Mouse (Mus musculus): ENCODE data around the gene Gng13.
"Not testable (repeated sequence)": the region's sequence is repeated elsewhere in the genome, so short reads cannot be mapped to it uniquely, and the experiment has no call there.

The Gng13 gene

DNA sequence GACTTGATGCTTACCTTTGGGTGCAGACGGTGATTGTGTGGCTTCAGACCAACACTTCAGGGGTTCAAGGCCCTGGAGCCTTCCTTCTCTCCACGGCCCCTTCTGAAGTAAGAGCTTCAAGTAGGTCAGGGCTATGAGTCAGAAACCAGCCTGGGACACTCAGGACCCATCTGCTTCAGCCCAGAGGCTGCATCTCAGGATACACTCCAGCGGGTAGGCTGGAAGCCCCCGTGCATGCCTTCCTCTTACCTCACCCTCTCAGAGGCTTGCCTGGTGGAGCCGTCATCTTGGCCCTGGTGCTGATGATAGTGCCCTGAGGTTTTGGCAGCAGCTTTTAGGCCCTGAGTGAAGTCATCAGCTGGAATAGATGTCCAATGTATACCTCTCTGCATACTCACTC is 18.3 kb downstream of the Gng13 start:
- DNase-seq = no peak

DNA sequence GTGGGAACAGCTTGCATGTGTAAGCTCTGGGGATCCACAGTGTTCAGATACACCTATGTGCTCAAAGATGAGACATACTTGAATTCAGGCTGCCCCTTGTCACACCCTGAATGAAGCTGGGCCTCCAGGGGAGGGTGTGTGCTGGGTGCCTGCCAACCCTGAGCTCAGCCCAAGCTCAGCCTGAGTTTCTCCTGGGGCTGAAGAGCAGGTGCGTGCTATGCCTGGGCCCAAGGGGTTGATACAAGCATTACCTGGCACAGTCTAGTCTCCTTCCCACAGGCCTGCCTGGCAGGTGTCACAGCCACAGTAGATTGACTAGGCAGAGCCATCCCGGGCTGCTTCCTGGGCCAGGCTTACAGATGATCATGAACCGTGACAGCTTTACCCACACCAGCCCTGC is 18.8 kb downstream of the Gng13 start, which contains the start of gene Mslnl:
TSS of gene Mslnl (plus strand) at position 298 of the 400 bp plus-strand sequence.
- no peak for DNase-seq

DNA sequence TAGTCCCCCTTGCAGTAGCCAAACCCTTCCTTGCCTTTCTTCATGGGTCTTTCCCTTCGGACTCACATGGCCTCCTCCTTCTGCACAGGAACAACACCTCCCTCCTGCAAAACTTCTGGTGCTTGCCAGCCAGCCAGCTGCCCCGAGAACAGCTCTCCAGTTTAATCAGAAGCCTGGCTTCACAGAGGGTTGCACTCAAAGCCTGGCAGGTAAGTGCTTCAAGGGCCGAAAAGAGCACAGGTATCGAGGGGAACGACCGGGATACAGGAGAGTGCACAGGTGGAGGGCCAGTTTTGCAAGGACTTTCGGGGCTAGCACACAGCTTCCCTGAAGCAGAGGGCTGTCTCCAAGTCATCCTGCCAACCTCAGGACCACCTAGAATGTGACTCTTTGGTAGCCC is 21.9 kb downstream of the Gng13 start:
- no peak for DNase-seq

DNA sequence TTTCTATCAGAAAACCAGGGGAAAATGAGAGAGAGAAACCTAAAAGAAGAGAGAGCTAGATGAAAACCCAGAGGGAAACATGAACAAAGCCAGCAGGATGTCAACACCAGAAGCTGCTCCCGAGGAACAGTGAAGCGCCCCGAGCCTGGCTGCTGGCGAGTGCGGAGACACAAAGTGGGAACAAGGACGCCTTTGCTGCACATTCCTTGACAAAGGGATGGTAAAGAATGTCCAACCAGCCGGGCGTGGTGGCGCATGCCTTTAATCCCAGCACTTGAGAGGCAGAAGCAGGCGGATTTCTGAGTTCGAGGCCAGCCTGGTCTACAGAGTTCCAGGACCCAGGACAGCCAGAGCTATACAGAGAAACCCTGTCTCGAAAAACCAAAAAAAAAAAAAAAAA is 24.5 kb downstream of the Gng13 start:
- not testable (repeated sequence) for DNase-seq

DNA sequence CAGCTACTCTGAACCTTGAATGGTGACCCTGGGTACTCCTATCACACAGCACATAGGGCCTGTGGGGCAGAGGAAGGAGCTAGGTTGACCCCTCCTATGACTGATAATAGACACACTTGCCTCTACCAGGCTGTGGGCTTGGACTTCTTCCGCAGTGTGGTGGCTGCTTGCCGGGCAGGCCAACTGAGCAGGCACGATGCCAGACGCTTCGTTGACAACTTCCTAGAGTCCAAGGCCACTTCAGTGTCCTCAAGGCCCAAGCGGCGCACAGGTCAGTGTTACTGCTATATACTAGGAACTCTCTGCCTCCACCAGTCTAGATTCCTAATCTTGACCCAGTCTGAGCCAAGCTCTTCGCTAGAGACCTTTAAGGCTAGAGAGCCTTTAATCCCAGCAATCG is 26.9 kb downstream of the Gng13 start:
- DNase-seq = no peak

DNA sequence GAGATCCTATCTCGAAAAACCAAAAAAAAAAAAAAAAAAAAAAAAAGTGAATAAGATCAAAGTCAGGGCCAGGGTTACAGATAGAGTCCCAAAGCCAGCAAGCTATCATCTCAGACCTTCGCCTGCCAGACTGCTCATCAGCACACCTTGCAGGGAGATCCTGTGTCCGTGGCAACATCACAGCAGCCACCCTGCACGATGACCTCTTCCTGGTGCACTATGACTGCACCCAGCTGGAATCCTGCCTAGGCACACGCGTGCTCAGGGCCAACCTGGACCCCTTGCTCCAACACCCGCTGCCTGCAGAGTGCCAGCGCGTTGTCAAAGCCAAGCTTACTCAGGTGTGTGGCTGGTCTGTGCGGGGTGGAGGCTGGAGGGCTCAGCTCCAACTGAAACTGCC is 27.3 kb downstream of the Gng13 start:
- DNase-seq = no peak

DNA sequence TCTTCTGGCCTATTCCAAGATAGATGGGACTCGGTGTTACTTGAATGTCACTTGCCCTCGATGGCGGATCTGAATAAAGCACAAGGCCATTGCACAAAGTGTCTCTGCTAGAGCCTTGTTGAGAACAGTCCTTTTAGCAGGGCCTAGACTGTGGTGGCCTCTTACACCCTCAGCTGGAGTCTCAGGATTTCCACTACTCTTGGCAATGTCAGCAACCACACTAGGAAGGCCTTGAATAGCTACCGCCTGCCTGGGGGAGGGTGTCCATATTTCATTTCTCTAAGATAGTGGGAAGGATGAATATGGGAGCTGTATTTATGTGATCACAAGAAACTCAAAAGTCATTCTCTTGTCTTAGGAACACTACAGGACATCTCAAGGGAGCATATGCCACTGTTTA is 31.3 kb downstream of the Gng13 start:
- DNase-seq = no peak

DNA sequence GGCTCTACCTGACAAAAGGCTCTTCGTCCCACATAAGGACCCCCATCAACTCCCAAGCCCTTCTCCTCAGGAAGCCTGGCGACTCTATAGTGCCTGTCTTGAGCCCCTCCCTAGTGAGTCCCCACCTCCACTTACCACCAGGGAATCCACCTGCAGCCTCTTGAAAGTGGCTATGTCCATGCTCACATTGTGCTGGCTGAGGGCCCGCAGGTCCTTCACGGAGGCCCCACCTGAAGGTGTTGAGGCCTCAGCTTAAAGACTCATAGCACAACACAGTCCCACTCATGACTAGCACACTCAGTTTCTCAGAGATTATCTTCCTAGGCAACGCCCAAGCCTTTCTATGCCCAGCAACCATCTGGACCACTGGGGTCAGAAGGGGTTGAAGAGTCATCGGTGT is 32.3 kb downstream of the Gng13 start:
- no peak for DNase-seq

DNA sequence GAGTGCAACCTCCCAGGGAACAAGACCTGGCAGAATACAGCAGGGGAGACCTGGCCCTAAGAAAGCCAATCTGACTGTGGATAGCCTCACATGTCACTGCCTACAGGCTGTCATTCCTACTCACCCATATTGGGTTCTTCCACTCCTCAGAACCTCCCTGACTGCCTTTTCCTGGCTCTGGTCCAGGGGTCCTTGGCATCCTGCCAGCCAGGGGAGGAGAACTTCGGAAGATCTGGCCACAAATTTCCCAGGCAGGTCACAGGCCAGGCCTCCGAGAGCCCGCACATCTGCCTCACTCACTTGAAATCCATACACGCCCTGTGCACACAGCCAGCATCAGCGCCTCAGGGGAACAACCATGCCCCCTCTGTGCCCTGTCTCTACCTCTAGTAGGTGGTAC is 34.5 kb downstream of the Gng13 start:
- peak; percentile 53 for DNase-seq

DNA sequence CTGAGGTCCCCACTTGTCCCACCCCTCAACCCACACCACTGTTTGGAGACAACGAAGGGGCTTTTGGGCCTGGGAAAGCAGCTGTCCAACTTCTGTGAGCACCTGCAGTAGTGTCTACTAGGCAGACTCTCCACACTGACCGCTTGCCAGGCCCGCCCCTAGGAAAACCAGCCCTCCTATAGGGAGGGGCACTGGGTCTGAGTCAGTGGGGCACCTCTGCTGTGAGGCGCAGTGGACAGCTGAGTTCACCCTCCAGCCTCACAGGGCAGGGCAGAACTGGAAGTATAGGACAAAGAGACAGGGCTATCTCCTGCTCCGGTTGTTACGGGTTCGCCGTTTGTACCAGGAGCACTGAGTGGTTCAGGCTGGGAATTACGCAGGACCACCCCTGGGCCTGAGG is 37.3 kb downstream of the Gng13 start, which contains the start of gene Msln:
TSS of gene Msln (minus strand) at position 138 of the 400 bp plus-strand sequence.
- no peak for DNase-seq

DNA sequence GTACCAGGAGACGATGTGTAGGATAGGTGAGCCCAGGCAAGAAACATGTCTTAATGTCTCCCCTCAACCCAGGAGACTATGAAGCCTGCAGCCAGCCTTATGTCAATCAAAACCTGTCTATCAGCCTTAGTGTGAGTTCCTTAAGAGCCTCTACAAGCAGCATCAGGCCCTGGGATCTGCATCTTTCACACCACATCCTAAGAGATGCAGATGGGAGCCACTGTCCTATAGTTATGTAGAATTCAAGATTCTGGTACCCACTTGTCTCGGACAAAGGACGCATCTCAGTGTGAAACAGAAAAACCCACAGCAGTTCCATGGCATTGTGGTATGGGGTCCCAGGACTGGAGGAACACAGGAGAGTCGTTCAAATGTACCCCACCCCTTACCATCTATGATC is 38.1 kb downstream of the Gng13 start:
- DNase-seq = no peak

DNA sequence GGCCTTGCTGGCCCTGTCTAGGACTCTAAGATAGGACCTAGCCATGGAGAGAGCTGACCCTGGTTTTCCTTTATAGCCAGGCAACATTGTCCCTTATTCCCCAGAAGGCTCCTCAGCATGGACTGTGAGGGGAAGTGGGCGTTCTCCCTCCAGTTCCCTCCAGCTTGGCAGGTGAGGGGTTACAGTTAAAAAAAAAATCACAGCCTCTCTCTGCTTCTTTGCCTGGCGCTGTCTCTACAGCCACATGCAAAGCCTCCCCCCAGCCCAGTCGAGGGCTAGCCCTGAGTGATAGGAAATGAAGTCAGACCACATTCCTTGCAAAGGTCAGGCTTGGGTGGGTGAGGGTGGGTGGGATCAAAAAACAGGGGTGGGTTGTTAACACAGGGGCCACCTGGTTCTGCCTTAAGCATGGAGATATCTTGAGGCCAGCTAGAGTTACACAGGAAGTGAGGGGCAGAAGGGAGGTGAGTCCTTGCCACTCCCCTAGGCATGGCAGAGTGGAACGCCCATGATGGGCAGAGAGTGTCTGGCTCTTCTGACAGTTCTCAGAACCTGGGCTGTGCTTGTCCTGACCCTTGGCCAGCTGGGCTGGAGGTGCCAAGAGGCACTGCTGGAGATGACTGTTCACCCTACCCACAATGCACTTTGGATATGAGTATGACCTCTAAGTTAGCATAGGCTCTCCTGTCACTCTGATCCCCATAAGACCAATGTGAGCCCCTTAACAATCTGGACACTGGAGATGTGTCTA is 38.8 kb downstream of the Gng13 start:
- no peak for DNase-seq

DNA sequence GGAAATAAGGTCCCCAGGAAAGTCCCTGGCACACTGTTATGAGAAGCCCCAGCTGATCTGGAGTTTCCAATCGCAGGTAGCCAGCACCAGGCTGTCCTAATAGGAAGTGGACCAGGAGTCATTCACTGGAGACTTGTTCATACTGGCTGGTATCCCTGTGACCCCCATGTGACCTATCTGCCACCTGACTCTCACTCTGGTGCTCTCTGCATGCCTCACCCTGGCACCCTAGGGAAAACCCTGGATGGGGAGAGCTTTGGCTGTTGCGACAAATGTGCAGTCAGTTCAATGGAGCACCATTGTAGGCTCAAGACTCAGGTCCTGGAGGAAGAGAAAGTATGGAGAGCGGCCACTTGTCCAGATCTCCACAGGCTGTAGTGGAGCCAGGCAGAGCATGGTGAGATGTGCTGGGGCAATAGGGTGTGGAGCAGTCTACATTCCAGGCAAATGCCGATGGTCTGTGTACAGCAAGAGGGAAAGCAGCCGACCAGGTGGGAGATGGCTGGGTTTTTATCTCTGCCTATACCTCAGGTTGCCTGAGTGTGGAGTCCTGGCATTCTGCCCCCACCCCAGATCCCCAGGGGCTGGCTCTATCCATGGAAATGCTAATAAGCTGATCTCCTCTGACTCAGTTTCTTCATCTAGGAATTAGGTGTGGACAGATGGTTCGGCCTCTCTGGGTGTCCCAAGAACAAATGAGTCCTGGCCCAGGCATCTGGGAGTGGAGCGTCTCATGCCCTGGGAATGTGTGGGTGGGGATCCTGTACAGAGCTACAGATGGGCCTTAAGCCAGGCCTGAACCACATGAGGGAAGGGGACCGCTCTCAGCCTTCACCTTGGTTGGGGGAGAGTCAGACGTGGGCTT is 39.6 kb downstream of the Gng13 start:
- DNase-seq = no peak

DNA sequence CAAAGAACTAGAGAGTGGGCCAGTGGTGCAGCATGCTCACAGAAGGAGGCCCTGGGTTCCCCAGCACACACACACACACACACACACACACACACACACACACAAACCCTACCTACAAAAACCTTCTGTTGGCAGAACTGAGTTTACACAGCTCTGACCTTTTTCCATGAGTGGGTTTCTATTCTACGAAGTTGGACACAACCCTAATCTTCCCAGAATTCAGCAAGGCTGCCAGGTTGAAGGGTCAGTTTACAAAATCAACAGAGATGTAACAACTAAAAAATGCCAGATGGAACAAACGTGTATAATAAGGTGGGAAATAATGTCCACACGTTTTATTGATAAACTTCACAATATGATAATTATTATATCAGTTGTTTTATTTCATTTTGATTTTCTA is 40.7 kb downstream of the Gng13 start:
- no peak for DNase-seq

DNA sequence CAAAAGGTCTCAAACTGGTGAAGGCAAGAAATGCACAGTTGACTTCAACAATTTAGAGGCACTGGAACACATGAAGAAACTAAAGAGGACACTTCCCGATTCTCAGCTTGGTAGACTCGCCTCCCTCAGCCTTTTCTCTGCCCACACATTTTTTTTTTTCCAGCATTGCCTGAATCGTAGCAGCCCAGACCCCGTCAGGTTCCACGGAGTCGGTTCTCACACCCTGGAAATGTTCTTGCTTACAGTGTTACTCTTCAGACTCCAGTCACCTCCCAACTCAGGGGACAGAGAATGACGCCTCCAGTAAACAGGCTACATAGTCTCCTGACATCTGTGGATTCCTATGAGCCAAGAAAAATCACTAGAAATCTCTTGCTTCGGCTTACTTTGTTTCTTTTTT is 43.2 kb downstream of the Gng13 start:
- DNase-seq = no peak

DNA sequence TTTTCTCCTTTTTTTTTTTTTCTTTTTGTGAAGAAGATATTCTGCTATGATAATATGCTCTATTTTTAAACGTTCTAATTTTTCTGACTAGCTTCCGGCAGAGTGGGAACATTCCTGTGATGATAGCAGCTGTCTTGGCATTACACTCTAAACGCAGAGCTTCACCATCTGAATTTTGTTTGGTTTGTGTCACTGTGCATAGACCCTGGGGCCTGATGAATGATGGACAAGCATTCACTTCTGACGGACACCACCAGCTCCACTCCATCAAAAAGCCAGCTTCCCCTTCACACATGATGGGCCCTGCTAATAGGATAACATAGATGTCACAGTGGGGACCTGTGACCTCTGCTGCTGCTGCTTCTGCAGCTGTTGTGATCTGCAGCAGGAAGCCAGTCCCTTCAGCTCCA is 44.6 kb downstream of the Gng13 start:
- DNase-seq = no peak

DNA sequence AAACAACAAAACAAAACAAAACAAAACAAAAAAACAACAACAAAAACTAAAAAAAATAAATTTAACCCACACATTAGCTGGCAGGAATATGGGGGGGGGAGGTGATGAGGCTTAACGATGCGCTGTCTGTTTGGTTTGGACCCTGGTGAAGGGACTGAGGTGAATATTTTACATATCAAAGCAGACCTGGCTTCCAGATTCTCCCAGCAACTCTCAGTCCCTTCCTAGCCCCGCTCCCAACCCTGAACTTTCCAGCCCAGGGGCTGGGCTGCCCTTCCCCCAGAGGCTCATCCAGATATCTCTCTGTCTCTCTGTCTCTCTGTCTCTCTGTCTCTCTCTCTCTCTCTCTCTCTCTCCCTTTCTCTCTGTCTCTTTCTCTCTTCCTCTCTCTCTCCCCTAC is 45.6 kb downstream of the Gng13 start:
- no peak for DNase-seq

DNA sequence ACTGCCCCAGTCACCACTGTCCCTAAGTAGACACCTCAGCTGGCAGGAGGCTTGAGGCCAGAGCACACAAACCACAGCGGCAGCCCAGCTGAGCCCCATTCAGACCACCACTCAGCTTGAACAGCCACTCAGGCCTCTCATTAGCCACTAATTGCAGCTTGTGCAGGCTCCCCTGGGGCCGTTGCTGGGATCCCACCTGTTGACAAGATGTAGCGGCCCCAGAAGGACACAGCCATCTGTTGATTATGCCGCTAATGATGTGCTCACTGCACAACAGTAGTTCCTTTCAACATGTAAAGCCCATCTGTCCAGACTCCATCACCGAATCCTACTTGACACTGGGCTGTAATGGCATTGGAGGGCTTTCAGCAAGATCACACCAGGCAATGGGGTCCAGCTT is 48.9 kb downstream of the Gng13 start:
- no peak for DNase-seq
